Mouse (Mus musculus) midbrain, embryonic 10.5 days (tissue): ENCODE results near the gene Micu1. TPM values are rescaled to one million over a fixed set of nuclear protein-coding genes. Genes with fewer than 3 reads are reported as not detected.
A peak's percentile ranks its signal among the peaks of the same experiment; 100 is the strongest.

Experiments used
- DNase-seq: peaks from one replicate; pipeline ENCODE4 v3.0.0-alpha.2; 2017; ENCODE audit warnings: low spot score
- H3K27ac ChIP-seq: fragments of 300-500 bp; sonication (generic); replicated peaks from 2 replicates; pipeline ENCODE4 v1.5.1; 2016; ENCODE audit warnings: mild to moderate bottlenecking
- H3K27me3 ChIP-seq: fragments of 300-500 bp; sonication (generic); 2 replicates; pipeline ENCODE4 v1.6.1; 2016; ENCODE audit warnings: low read depth, mild to moderate bottlenecking; ENCODE audit not compliant: poor library complexity, severe bottlenecking
- H3K36me3 ChIP-seq: fragments of 300-500 bp; sonication (generic); 2 replicates; pipeline ENCODE4 v1.6.1; 2016; ENCODE audit warnings: mild to moderate bottlenecking, moderate library complexity
- H3K4me1 ChIP-seq: fragments of 300-500 bp; sonication (generic); 2 replicates; pipeline ENCODE4 v1.6.1; 2016
- H3K4me3 ChIP-seq: fragments of 300-500 bp; sonication (generic); 2 replicates; pipeline ENCODE4 v1.5.1; 2016; ENCODE audit warnings: mild to moderate bottlenecking, moderate library complexity
- H3K9me3 ChIP-seq: fragments of 300-500 bp; sonication (generic); replicated peaks from 2 replicates; pipeline ENCODE4 v1.6.1; 2016; ENCODE audit warnings: mild to moderate bottlenecking
- WGBS: fragments of 180-500 bp; shearing (Covaris S2); methylation state at CpG from one replicate; pipeline ENCODE4 v1.1.7; 2016; 5-methylcytosine and 5-hydroxymethylcytosine counted together
- polyA plus RNA-seq: library from polyadenylated mRNA; unstranded; fragments of >200 nt; fragmentation: Nextera tagmentation; extraction: Ambion mirVana; gene quantifications from 2 replicates; pipeline ENCODE4 v1.2.1, GENCODE M21; 2016

Micu1 gene
- polyA plus RNA-seq, 1 experiment from 2014 or later = 58.1 TPM

GRCm38 (mm10) chr10:59900174-59900435, 197.8 kb downstream of the Micu1 start:
- Histone ChIP-seq H3K36me3 (peaks cover 30% of the 10 kb centered on the region), H3K4me3 (peak overlapping the region; percentile 42; the same call in 1 of the 2 replicates), H3K4me1 (peaks cover 86% of the 10 kb centered on the region)

GRCm38 (mm10) chr10:59900939-59901338, 198.7 kb downstream of the Micu1 start:
- H3K27ac ChIP-seq = peak overlapping the region; percentile 92
- no peak for DNase-seq
- H3K4me1 ChIP-seq = peaks cover 78% of the 10 kb centered on the region

More at GRCm38 (mm10) chr10:59900174-59900435, 197.8 kb downstream of the Micu1 start:
- H3K9me3 ChIP-seq = no peaks in the 10 kb centered on the region
- no peaks in the 10 kb centered on the region for H3K27me3 ChIP-seq
- DNase-seq = no peak
- WGBS = 54% methylated on average over 4 of the region's 4 CpGs
- H3K27ac ChIP-seq = peak overlapping the region; percentile 92

GRCm38 (mm10) chr10:59901463-59901862, 199.2 kb downstream of the Micu1 start:
- Histone ChIP-seq H3K4me3 (no peak overlapping the region), H3K27ac (peak overlapping the region; percentile 92), H3K27me3 (no peaks in the 10 kb centered on the region), H3K4me1 (peaks cover 73% of the 10 kb centered on the region), H3K9me3 (no peaks in the 10 kb centered on the region), H3K36me3 (peaks cover 16% of the 10 kb centered on the region)
- WGBS = 95% methylated on average over 1 of the region's 1 CpGs
- no peak for DNase-seq

More at GRCm38 (mm10) chr10:59900939-59901338, 198.7 kb downstream of the Micu1 start:
- H3K36me3 ChIP-seq = peaks cover 21% of the 10 kb centered on the region
- WGBS = 64% methylated on average over 4 of the region's 4 CpGs
- no peaks in the 10 kb centered on the region for H3K27me3 ChIP-seq
- no peak overlapping the region for H3K4me3 ChIP-seq
- no peaks in the 10 kb centered on the region for H3K9me3 ChIP-seq

GRCm38 (mm10) chr10:59901986-59902605, 199.8 kb downstream of the Micu1 start:
- Histone ChIP-seq H3K27me3 (no peaks in the 10 kb centered on the region), H3K4me3 (no peak overlapping the region), H3K27ac (peak overlapping the region; percentile 92), H3K9me3 (no peaks in the 10 kb centered on the region), H3K4me1 (peaks cover 68% of the 10 kb centered on the region), H3K36me3 (peaks cover 10% of the 10 kb centered on the region; the same call in 1 of the 2 replicates)
- DNase-seq = no peak
- 71% methylated on average over 8 of the region's 8 CpGs for WGBS

GRCm38 (mm10) chr10:59902606-59902990, 200.3 kb downstream of the Micu1 start:
- Histone ChIP-seq H3K36me3 (0 out of 2 replicates have a peak, but pooled peaks cover 9% of the 10 kb centered on the region), H3K9me3 (no peaks in the 10 kb centered on the region), H3K4me1 (peaks cover 68% of the 10 kb centered on the region), H3K27ac (peak overlapping the region; percentile 92), H3K27me3 (no peaks in the 10 kb centered on the region), H3K4me3 (no peak overlapping the region)
- DNase-seq = no peak
- 80% methylated on average over 8 of the region's 8 CpGs for WGBS

- Histone ChIP-seq H3K36me3 (0 out of 2 replicates have a peak, but pooled peaks cover 6% of the 10 kb centered on the region), H3K9me3 (no peaks in the 10 kb centered on the region), H3K4me1 (peaks cover 68% of the 10 kb centered on the region), H3K27ac (peak overlapping the region; percentile 92), H3K27me3 (no peaks in the 10 kb centered on the region), H3K4me3 (no peak overlapping the region)
- DNase-seq = no peak
- WGBS = 60% methylated on average over 7 of the region's 7 CpGs
These were observed 200.9 kb downstream of the Micu1 start for GRCm38 (mm10) chr10:59903170-59903569.

GRCm38 (mm10) chr10:59907080-59907609, 204.9 kb downstream of the Micu1 start:
- no peak for DNase-seq
- WGBS = 49% methylated on average over 3 of the region's 3 CpGs
- Histone ChIP-seq H3K27me3 (peaks cover 22% of the 10 kb centered on the region), H3K4me3 (no peak overlapping the region), H3K9me3 (no peaks in the 10 kb centered on the region), H3K36me3 (no peaks in the 10 kb centered on the region), H3K27ac (peak overlapping the region; percentile 81), H3K4me1 (peaks cover 68% of the 10 kb centered on the region)

- peak overlapping the region; percentile 81 for H3K27ac ChIP-seq
These were observed 205.5 kb downstream of the Micu1 start for GRCm38 (mm10) chr10:59907695-59908299.

GRCm38 (mm10) chr10:59908776-59909315, 206.6 kb downstream of the Micu1 start:
- Histone ChIP-seq H3K4me3 (0 out of 2 replicates have a peak overlapping the region, but pooled peaks have one; percentile 28), H3K4me1 (peaks cover 59% of the 10 kb centered on the region), H3K27ac (peak overlapping the region; percentile 87)

More at GRCm38 (mm10) chr10:59907695-59908299, 205.5 kb downstream of the Micu1 start:
- Histone ChIP-seq H3K27me3 (peaks cover 28% of the 10 kb centered on the region), H3K36me3 (no peaks in the 10 kb centered on the region), H3K4me1 (peaks cover 68% of the 10 kb centered on the region), H3K4me3 (no peak overlapping the region), H3K9me3 (no peaks in the 10 kb centered on the region)
- DNase-seq = no peak
- WGBS = 45% methylated on average over 7 of the region's 7 CpGs

GRCm38 (mm10) chr10:59909357-59909847, 207.1 kb downstream of the Micu1 start:
- H3K36me3 ChIP-seq = no peaks in the 10 kb centered on the region
- H3K27ac ChIP-seq = peak overlapping the region; percentile 87
- no peak for DNase-seq
- peaks cover 28% of the 10 kb centered on the region for H3K27me3 ChIP-seq
- 12% methylated on average over 14 of the region's 14 CpGs for WGBS
- H3K9me3 ChIP-seq = no peaks in the 10 kb centered on the region
- H3K4me1 ChIP-seq = peaks cover 59% of the 10 kb centered on the region
- H3K4me3 ChIP-seq = peak overlapping the region; percentile 28; the same call in 1 of the 2 replicates

More at GRCm38 (mm10) chr10:59908776-59909315, 206.6 kb downstream of the Micu1 start:
- H3K9me3 ChIP-seq = no peaks in the 10 kb centered on the region
- 50% methylated on average over 7 of the region's 7 CpGs for WGBS
- no peaks in the 10 kb centered on the region for H3K36me3 ChIP-seq
- DNase-seq = no peak
- H3K27me3 ChIP-seq = peaks cover 28% of the 10 kb centered on the region

GRCm38 (mm10) chr10:59911091-59911490, 208.8 kb downstream of the Micu1 start:
- H3K4me1 ChIP-seq = peaks cover 67% of the 10 kb centered on the region
- H3K27ac ChIP-seq = peak overlapping the region; percentile 87
- H3K36me3 ChIP-seq = no peaks in the 10 kb centered on the region
- H3K9me3 ChIP-seq = no peaks in the 10 kb centered on the region
- DNase-seq = no peak
- H3K27me3 ChIP-seq = peaks cover 35% of the 10 kb centered on the region
- peak overlapping the region; percentile 44 for H3K4me3 ChIP-seq
- 26% methylated on average over 6 of the region's 6 CpGs for WGBS

GRCm38 (mm10) chr10:59911561-59912198, 209.4 kb downstream of the Micu1 start:
- Histone ChIP-seq H3K4me3 (peak overlapping the region; percentile 44), H3K4me1 (peaks cover 73% of the 10 kb centered on the region)
- peak; percentile 70 for DNase-seq

More at GRCm38 (mm10) chr10:59911561-59912198, 209.4 kb downstream of the Micu1 start:
- no peaks in the 10 kb centered on the region for H3K36me3 ChIP-seq
- peak overlapping the region; percentile 87 for H3K27ac ChIP-seq
- WGBS = 1% methylated on average over 25 of the region's 25 CpGs
- peaks cover 35% of the 10 kb centered on the region for H3K27me3 ChIP-seq
- H3K9me3 ChIP-seq = no peaks in the 10 kb centered on the region
